Mouse (Mus musculus) stomach, embryonic 16.5 days (tissue): ENCODE data around the gene Nenf. TPM values are rescaled to one million over a fixed set of nuclear protein-coding genes. Genes with fewer than 3 reads are reported as not detected.

ENCODE experiments used
- ATAC-seq: fragments of 200-750 bp; cut with Nextera tagmentation; 2 replicates; pipeline ENCODE4 v1.8.0; 2017; ENCODE audit warnings: moderate number of reproducible peaks, moderate TSS enrichment; ENCODE audit not compliant: insufficient read depth, low FRiP score
- H3K27ac ChIP-seq: fragments of 300-500 bp; sonication (generic); 2 replicates; pipeline ENCODE4 v1.5.1; 2014; ENCODE audit warnings: low read length
- H3K27me3 ChIP-seq: fragments of 300-500 bp; sonication (generic); 2 replicates; pipeline ENCODE4 v1.6.1; 2014; ENCODE audit warnings: low read length, control low read depth, mixed read lengths; ENCODE audit not compliant: control insufficient read depth, insufficient read depth
- H3K36me3 ChIP-seq: fragments of 300-500 bp; sonication (generic); 2 replicates; pipeline ENCODE4 v1.6.1; 2014; ENCODE audit warnings: low read length; ENCODE audit not compliant: control insufficient read depth, insufficient read depth
- H3K4me1 ChIP-seq: fragments of 300-500 bp; sonication (generic); 2 replicates; pipeline ENCODE4 v1.6.1; 2014; ENCODE audit warnings: low read length, control low read depth, mixed read lengths; ENCODE audit not compliant: control insufficient read depth, insufficient read depth
- H3K4me2 ChIP-seq: fragments of 300-500 bp; sonication (generic); 2 replicates; pipeline ENCODE4 v1.6.1; 2014; ENCODE audit warnings: low read depth, low read length, mixed read lengths
- H3K4me3 ChIP-seq: fragments of 300-500 bp; sonication (generic); replicated peaks from 2 replicates; pipeline ENCODE4 v1.5.1; 2014; ENCODE audit warnings: mild to moderate bottlenecking, low read length
- H3K9ac ChIP-seq: fragments of 300-500 bp; sonication (generic); 2 replicates; pipeline ENCODE4 v1.6.1; 2014; ENCODE audit warnings: low read length
- H3K9me3 ChIP-seq: fragments of 300-500 bp; sonication (generic); replicated peaks from 2 replicates; pipeline ENCODE4 v1.6.1; 2016; ENCODE audit warnings: low read length, control low read depth; ENCODE audit not compliant: control insufficient read depth
- WGBS: fragments of 180-500 bp; shearing (Covaris S2); extraction: QIAGEN DNeasy Blood & Tissue Kit; methylation state at CpG from one replicate; pipeline ENCODE4 v1.1.7; 2014; 5-methylcytosine and 5-hydroxymethylcytosine counted together
- polyA plus RNA-seq: library from polyadenylated mRNA; unstranded; fragments of >200 nt; fragmentation: Nextera tagmentation; extraction: Ambion mirVana; gene quantifications from 2 replicates; pipeline ENCODE4 v1.2.1, GENCODE M21; 2015

Nenf gene
- polyA plus RNA-seq, 1 experiment from 2014 or later, result 91.3 TPM

DNA sequence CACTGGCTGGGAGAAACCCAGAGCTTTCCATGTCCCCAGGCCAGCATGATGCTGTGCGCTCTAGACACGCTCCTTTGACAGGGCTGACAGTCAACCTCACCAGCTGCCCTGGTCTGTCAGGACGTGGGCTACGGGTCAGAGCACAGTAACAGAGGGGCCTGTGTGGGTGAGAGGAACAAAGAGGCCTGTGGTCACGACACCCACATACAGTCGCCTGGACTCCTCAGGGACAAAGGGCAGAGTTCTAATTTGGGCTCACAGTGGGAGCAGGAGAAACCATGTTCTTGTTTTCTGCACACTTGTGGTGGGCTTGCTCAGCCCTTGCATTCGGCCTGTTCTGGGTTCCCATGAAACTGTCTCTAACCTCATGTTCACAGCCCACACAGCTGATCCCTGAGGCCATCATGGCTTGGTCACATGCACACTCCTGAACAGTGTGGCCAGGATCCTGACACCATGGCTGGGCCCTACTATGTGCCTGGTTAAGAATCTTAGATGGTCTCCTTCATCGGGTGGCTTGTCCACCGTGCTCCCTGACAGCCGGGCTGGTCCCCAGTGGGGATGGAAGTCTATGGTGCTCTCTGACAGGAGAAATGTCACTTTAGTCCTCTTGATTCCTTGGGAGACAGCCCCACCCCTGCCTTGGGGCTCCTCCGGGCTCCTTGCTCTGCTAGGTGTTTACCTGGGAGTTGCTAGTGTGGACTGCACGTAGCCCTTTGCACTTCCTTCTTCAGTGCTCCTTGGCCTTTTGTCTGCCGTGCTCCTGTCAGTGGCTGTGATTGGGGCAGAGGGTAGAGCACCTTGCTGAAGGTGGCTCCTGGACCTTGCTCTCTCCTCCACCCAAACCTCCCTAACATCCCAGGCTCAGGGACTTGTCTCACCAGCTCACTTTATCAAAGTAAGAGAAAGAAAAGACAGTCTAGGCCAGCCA is 34.6 kb downstream of the Nenf start:
- ATAC-seq, result peak; percentile 90
- no peaks in the 10 kb centered on the region for H3K9me3 ChIP-seq
- H3K27ac ChIP-seq, result peak overlapping the region; percentile 77
- H3K4me3 ChIP-seq, result no peak overlapping the region
- no peaks in the 10 kb centered on the region for H3K27me3 ChIP-seq
- WGBS, result 67% methylated on average over 13 of the region's 13 CpGs
- H3K9ac ChIP-seq, result no peak overlapping the region
- H3K36me3 ChIP-seq, result no peaks in the 10 kb centered on the region
- 0 out of 2 replicates have a peak, but pooled peaks cover 2% of the 10 kb centered on the region for H3K4me1 ChIP-seq
- no peak overlapping the region for H3K4me2 ChIP-seq

DNA sequence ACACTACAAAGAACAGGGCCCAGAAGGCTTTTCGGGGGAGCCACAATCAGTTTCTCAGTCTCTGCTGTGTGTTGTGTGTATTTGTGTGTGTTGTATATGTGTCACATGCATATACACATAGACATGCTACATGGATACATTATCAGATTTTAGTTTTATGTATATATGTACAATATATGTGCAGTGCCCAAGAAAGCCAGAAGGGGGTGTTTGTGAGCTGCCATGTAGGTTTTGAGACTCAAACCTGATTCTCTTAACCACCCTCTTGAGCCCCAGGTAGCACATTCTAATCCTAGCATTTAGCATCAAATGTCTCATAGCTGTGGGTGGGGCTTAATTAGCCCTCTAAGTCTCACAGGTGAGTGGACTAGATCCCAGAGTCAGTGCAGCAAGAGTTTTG is 35.7 kb downstream of the Nenf start:
- Histone ChIP-seq H3K36me3 (no peaks in the 10 kb centered on the region), H3K4me1 (0 out of 2 replicates have a peak, but pooled peaks cover 9% of the 10 kb centered on the region), H3K9me3 (no peaks in the 10 kb centered on the region), H3K27ac (no peak overlapping the region), H3K4me3 (no peak overlapping the region), H3K27me3 (no peaks in the 10 kb centered on the region), H3K9ac (no peak overlapping the region), H3K4me2 (no peak overlapping the region)
- ATAC-seq, result no peak
- WGBS, result 74% methylated on average over 1 of the region's 1 CpGs

DNA sequence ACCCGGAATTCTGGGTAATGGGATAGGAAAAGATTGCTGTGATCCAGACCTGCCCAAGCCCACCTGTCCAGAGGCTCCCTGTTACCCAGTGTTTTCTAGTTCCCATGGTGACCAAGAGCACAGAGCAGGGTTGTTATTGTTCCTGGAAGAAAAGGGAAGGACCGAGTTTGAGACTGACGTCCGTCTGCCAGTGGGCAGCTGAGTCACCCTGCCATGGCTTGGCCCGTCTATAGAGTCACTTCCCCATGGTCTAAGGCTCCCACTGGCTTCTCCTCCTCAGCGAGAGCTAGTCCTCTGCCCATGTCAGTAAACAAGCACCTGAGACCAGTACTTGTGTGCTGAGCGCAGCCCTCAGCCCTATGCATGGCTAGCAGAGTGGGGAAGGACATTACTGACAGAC is 36.8 kb downstream of the Nenf start:
- no peaks in the 10 kb centered on the region for H3K27me3 ChIP-seq
- no peak for ATAC-seq
- H3K9me3 ChIP-seq, result no peaks in the 10 kb centered on the region
- H3K27ac ChIP-seq, result no peak overlapping the region
- no peak overlapping the region for H3K4me2 ChIP-seq
- H3K4me3 ChIP-seq, result no peak overlapping the region
- 52% methylated on average over 7 of the region's 7 CpGs for WGBS
- no peak overlapping the region for H3K9ac ChIP-seq
- H3K4me1 ChIP-seq, result 0 out of 2 replicates have a peak, but pooled peaks cover 9% of the 10 kb centered on the region
- no peaks in the 10 kb centered on the region for H3K36me3 ChIP-seq

DNA sequence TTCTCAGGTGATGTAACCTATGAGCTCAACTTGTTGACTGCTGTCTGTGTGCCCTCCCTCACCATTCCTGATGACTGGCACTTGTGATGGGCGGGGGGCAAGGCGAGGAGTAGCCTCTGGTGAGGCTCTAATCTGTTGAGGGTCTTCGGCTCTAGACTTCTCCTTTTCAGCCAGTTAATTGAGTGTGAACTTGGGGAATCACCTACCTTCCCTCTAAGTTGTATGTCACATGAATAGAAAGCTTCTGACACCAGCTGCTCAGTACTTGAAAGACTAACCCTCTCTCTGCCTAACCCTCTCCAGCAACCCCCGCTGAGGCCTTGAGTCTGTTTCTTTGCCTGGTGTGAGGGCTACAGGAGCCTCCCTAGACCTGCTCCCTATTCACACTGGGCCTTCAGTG is 39.7 kb downstream of the Nenf start:
- H3K27me3 ChIP-seq, result no peaks in the 10 kb centered on the region
- 83% methylated on average over 4 of the region's 4 CpGs for WGBS
- peak overlapping the region; percentile 48; the same call in 1 of the 2 replicates for H3K27ac ChIP-seq
- 0 out of 2 replicates have a peak, but pooled peaks cover 7% of the 10 kb centered on the region for H3K4me1 ChIP-seq
- no peaks in the 10 kb centered on the region for H3K36me3 ChIP-seq
- H3K9ac ChIP-seq, result no peak overlapping the region
- no peaks in the 10 kb centered on the region for H3K9me3 ChIP-seq
- ATAC-seq, result no peak
- H3K4me3 ChIP-seq, result no peak overlapping the region
- no peak overlapping the region for H3K4me2 ChIP-seq

DNA sequence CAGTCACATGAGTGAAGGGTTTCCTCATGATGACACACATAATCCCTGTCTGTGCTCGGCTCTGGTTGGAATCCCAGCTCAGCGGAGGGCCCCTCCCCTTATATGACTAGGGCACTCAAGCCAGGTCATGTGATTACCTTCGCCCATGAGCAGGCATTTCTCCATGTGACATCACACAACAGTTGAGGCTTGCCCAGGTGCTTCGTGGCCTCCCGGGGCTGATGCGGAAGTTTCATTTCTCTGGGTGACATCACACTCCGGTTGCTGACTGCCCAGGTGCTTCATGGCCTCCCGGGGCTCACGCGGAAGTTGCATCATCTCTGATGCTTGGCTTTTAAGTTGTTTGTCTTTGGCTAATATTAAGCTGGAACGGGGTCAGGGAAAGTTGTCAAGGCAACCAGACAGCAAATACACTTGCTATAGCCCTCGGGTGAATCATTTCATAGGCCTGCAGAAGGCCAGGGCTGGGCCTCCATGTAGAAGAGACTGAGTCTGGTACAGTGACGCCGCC is 40.4 kb downstream of the Nenf start:
- Histone ChIP-seq H3K36me3 (no peaks in the 10 kb centered on the region), H3K9ac (no peak overlapping the region), H3K9me3 (no peaks in the 10 kb centered on the region), H3K27me3 (no peaks in the 10 kb centered on the region), H3K4me3 (no peak overlapping the region), H3K4me2 (no peak overlapping the region), H3K4me1 (0 out of 2 replicates have a peak, but pooled peaks cover 7% of the 10 kb centered on the region), H3K27ac (peak overlapping the region; percentile 48; the same call in 1 of the 2 replicates)
- WGBS, result 51% methylated on average over 14 of the region's 14 CpGs
- ATAC-seq, result peak; percentile 81; the same call in 1 of the 2 replicates

DNA sequence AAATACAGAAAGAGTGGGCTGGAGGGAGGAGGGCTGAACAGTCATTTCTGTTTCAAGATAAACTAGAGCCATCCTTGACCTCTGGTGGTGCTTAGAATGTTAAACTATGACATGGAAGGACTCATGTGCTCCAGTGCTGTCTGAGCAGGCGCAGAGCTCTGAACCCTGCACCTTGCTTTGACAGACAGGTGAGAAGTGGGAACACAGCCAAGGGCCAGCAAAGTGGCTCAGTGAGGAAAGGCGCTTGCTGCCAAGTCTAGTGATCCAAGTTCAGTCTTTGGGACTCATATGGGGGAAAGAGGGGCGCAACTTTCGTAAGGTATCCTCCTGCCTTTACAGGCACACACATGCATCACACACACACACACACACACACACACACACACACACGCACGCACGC is 41.8 kb downstream of the Nenf start:
- WGBS, result 91% methylated on average over 6 of the region's 7 CpGs

DNA sequence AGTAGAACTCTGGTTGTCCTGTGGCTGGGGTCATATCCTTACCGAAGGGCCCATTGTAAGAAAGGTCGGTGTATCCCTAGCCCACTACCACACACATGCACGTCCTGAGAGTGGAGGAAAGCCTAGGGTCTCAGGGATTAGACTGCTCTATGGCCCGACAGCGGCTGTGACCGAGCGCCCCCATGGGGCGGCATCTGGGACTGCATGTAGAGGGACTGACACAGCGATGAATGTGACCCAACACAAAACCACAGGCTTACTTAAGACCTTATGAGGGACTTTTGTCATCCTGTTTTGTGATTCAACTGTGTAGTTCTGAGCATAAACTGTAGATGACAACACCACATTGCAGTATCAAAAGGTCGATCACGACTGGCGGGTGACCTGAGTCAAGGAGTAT is 42.5 kb downstream of the Nenf start:
- no peak overlapping the region for H3K27ac ChIP-seq
- H3K36me3 ChIP-seq, result no peaks in the 10 kb centered on the region
- 12% methylated on average over 12 of the region's 12 CpGs for WGBS
- no peak overlapping the region for H3K4me3 ChIP-seq
- H3K4me1 ChIP-seq, result 0 out of 2 replicates have a peak, but pooled peaks cover 7% of the 10 kb centered on the region
- ATAC-seq, result no peak
- no peak overlapping the region for H3K9ac ChIP-seq
- H3K9me3 ChIP-seq, result no peaks in the 10 kb centered on the region
- no peaks in the 10 kb centered on the region for H3K27me3 ChIP-seq
- H3K4me2 ChIP-seq, result no peak overlapping the region

More for the DNA sequence above, 41.8 kb downstream of the Nenf start:
- Histone ChIP-seq H3K9me3 (no peaks in the 10 kb centered on the region), H3K9ac (no peak overlapping the region), H3K36me3 (no peaks in the 10 kb centered on the region), H3K4me2 (no peak overlapping the region), H3K27ac (no peak overlapping the region), H3K27me3 (no peaks in the 10 kb centered on the region), H3K4me1 (0 out of 2 replicates have a peak, but pooled peaks cover 7% of the 10 kb centered on the region), H3K4me3 (no peak overlapping the region)
- no peak for ATAC-seq

DNA sequence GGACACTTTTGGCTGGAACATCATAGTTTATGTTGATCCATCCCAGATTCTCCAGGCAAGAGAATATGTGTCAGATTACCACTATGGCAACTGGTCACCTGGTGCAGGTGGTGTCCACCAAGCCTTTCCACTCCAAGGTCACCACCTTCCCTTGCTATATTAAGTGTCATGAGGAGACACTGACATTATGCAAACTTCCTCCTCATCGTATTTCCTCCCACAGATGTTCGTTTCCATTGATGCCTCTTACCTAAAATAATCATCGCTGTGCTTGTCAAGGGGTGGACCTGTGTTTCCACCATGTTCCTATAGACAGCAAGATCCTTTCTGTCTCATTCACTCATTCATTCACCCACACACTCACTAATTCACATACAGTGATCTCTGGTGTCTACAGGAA is 45.3 kb downstream of the Nenf start:
- Histone ChIP-seq H3K9ac (no peak overlapping the region), H3K4me3 (no peak overlapping the region), H3K27me3 (no peaks in the 10 kb centered on the region), H3K4me1 (0 out of 2 replicates have a peak, but pooled peaks cover under 1% of the 10 kb centered on the region), H3K27ac (no peak overlapping the region), H3K36me3 (no peaks in the 10 kb centered on the region), H3K9me3 (no peaks in the 10 kb centered on the region), H3K4me2 (no peak overlapping the region)
- 74% methylated on average over 3 of the region's 3 CpGs for WGBS
- no peak for ATAC-seq

DNA sequence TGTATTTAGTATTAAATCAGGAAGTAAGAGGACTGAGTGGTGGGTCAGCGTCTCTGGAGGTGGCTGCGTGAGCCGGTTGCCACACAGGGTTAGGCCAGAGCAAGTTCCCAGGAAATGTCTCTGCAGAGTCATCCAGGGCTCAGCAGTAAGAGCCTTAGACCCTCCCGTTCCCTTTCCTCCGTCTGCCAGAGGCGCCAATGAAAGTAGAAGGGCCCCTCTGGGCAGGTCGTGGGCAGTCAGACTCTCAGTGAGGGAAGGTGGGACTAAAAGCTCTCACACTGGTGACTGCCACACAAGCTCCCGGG is 48.4 kb downstream of the Nenf start:
- Histone ChIP-seq H3K27me3 (no peaks in the 10 kb centered on the region), H3K9ac (no peak overlapping the region), H3K36me3 (no peaks in the 10 kb centered on the region), H3K4me1 (no peaks in the 10 kb centered on the region), H3K4me2 (no peak overlapping the region), H3K9me3 (no peaks in the 10 kb centered on the region), H3K27ac (no peak overlapping the region), H3K4me3 (no peak overlapping the region)
- ATAC-seq, result no peak
- WGBS, result 56% methylated on average over 8 of the region's 8 CpGs
